Mouse (Mus musculus) midbrain, embryonic 13.5 days (tissue): ENCODE results near the gene Mocs3. TPM values are rescaled to one million over a fixed set of nuclear protein-coding genes. Genes with fewer than 3 reads are reported as not detected.

Source experiments
- ATAC-seq: fragments of 200-750 bp; cut with Nextera tagmentation; 2 replicates; pipeline ENCODE4 v1.8.0; 2017; ENCODE audit warnings: mild to moderate bottlenecking, moderate TSS enrichment, moderate library complexity
- H3K27ac ChIP-seq: fragments of 300-500 bp; sonication (generic); 2 replicates; pipeline ENCODE4 v1.5.1; 2015; ENCODE audit warnings: inconsistent platforms, mild to moderate bottlenecking, moderate library complexity
- H3K27me3 ChIP-seq: fragments of 300-500 bp; sonication (generic); 2 replicates; pipeline ENCODE4 v1.6.1; 2015; ENCODE audit warnings: mild to moderate bottlenecking, inconsistent platforms
- H3K36me3 ChIP-seq: fragments of 300-500 bp; sonication (generic); 2 replicates; pipeline ENCODE4 v1.6.1; 2015; ENCODE audit warnings: mild to moderate bottlenecking, inconsistent platforms
- H3K4me1 ChIP-seq: fragments of 300-500 bp; sonication (generic); replicated peaks from 2 replicates; pipeline ENCODE4 v1.6.1; 2015; ENCODE audit warnings: inconsistent platforms
- H3K4me2 ChIP-seq: fragments of 300-500 bp; sonication (generic); replicated peaks from 2 replicates; pipeline ENCODE4 v1.6.1; 2015; ENCODE audit warnings: moderate library complexity, mild to moderate bottlenecking, inconsistent platforms
- H3K4me3 ChIP-seq: fragments of 300-500 bp; sonication (generic); replicated peaks from 2 replicates; pipeline ENCODE4 v1.5.1; 2015; ENCODE audit warnings: mild to moderate bottlenecking, inconsistent platforms
- H3K9ac ChIP-seq: fragments of 300-500 bp; sonication (generic); replicated peaks from 2 replicates; pipeline ENCODE4 v1.6.1; 2015; ENCODE audit warnings: mild to moderate bottlenecking, inconsistent platforms
- H3K9me3 ChIP-seq: fragments of 300-500 bp; sonication (generic); 2 replicates; pipeline ENCODE4 v1.6.1; 2016; ENCODE audit warnings: mild to moderate bottlenecking, inconsistent platforms
- WGBS: fragments of 180-500 bp; shearing (Covaris S2); methylation state at CpG from one replicate; pipeline ENCODE4 v1.1.7; 2015; 5-methylcytosine and 5-hydroxymethylcytosine counted together
- polyA plus RNA-seq: library from polyadenylated mRNA; unstranded; fragments of >200 nt; fragmentation: Nextera tagmentation; extraction: Ambion mirVana; gene quantifications from 2 replicates; pipeline ENCODE4 v1.2.1, GENCODE M21; 2015

Mocs3 gene
- 6.0 and 8.7 TPM in 2 replicates for polyA plus RNA-seq

- Histone ChIP-seq H3K4me1 (peaks cover 49% of the 10 kb centered on the region), H3K27me3 (no peaks in the 10 kb centered on the region), H3K4me3 (peak within 1 kb of the TSS; percentile 100), H3K4me2 (peak within 1 kb of the TSS; percentile 100), H3K9me3 (no peaks in the 10 kb centered on the region), H3K27ac (peak within 1 kb of the TSS; percentile 90), H3K9ac (peak within 1 kb of the TSS; percentile 97), H3K36me3 (peaks cover 35% of the 10 kb centered on the region)
- under 1% methylated on average over 73 of the region's 73 CpGs for WGBS
- ATAC-seq = peak; percentile 89
Measured at GRCm38 (mm10) chr2:168230026-168230728, at the start of gene Mocs3, which contains the start of the genes Gm20716 and Dpm1. Gene Mocs3 (plus strand): TSS chr2:168230622. Gene Gm20716 (minus strand): TSS chr2:168230364. Gene Dpm1 (minus strand): TSS chr2:168230591.

GRCm38 (mm10) chr2:168191856-168192255, 38.6 kb upstream of the Mocs3 start:
- WGBS = 93% methylated on average over 2 of the region's 2 CpGs
- peaks cover 70% of the 10 kb centered on the region for H3K4me1 ChIP-seq
- no peak for ATAC-seq
- H3K4me3 ChIP-seq = no peak overlapping the region
- no peak overlapping the region for H3K9ac ChIP-seq
- no peaks in the 10 kb centered on the region for H3K9me3 ChIP-seq
- H3K4me2 ChIP-seq = no peak overlapping the region
- peaks cover 29% of the 10 kb centered on the region for H3K36me3 ChIP-seq
- no peak overlapping the region for H3K27ac ChIP-seq
- no peaks in the 10 kb centered on the region for H3K27me3 ChIP-seq

- H3K4me1 ChIP-seq = peaks cover 81% of the 10 kb centered on the region
- WGBS = 84% methylated on average over 2 of the region's 2 CpGs
Measured at GRCm38 (mm10) chr2:168193685-168194084, 36.7 kb upstream of the Mocs3 start.

GRCm38 (mm10) chr2:168195721-168196120, 34.7 kb upstream of the Mocs3 start:
- Histone ChIP-seq H3K36me3 (peaks cover 20% of the 10 kb centered on the region; the same call in 1 of the 2 replicates), H3K4me2 (peak overlapping the region; percentile 16; the same call in 1 of the 2 replicates), H3K27me3 (no peaks in the 10 kb centered on the region), H3K9ac (no peak overlapping the region), H3K27ac (no peak overlapping the region), H3K4me1 (peaks cover 86% of the 10 kb centered on the region), H3K4me3 (no peak overlapping the region), H3K9me3 (no peaks in the 10 kb centered on the region)
- no peak for ATAC-seq
- WGBS = 37% methylated on average over 2 of the region's 2 CpGs

More at GRCm38 (mm10) chr2:168193685-168194084, 36.7 kb upstream of the Mocs3 start:
- Histone ChIP-seq H3K27me3 (no peaks in the 10 kb centered on the region), H3K36me3 (peaks cover 23% of the 10 kb centered on the region; the same call in 1 of the 2 replicates), H3K9me3 (no peaks in the 10 kb centered on the region), H3K4me3 (no peak overlapping the region), H3K4me2 (no peak overlapping the region), H3K9ac (no peak overlapping the region), H3K27ac (no peak overlapping the region)
- no peak for ATAC-seq

- no peaks in the 10 kb centered on the region for H3K27me3 ChIP-seq
Measured at GRCm38 (mm10) chr2:168198421-168198820, 32.0 kb upstream of the Mocs3 start.

GRCm38 (mm10) chr2:168199476-168199875, 30.9 kb upstream of the Mocs3 start:
- H3K36me3 ChIP-seq = peaks cover 22% of the 10 kb centered on the region
- H3K4me2 ChIP-seq = peak overlapping the region; percentile 26
- H3K27ac ChIP-seq = no peak overlapping the region
- no peaks in the 10 kb centered on the region for H3K9me3 ChIP-seq
- no peak for ATAC-seq
- H3K4me3 ChIP-seq = peak overlapping the region; percentile 7; the same call in 1 of the 2 replicates
- peak overlapping the region; percentile 36; the same call in 1 of the 2 replicates for H3K9ac ChIP-seq
- peaks cover 81% of the 10 kb centered on the region for H3K4me1 ChIP-seq
- no peaks in the 10 kb centered on the region for H3K27me3 ChIP-seq
- 92% methylated on average over 4 of the region's 4 CpGs for WGBS

More at GRCm38 (mm10) chr2:168198421-168198820, 32.0 kb upstream of the Mocs3 start:
- H3K9ac ChIP-seq = no peak overlapping the region
- H3K4me2 ChIP-seq = 0 out of 2 replicates have a peak overlapping the region, but pooled peaks have one; percentile 6
- H3K4me1 ChIP-seq = peaks cover 84% of the 10 kb centered on the region
- 85% methylated on average over 1 of the region's 1 CpGs for WGBS
- H3K27ac ChIP-seq = no peak overlapping the region; the same call in 1 of the 2 replicates
- H3K9me3 ChIP-seq = no peaks in the 10 kb centered on the region
- ATAC-seq = no peak
- H3K4me3 ChIP-seq = no peak overlapping the region
- H3K36me3 ChIP-seq = peaks cover 18% of the 10 kb centered on the region

GRCm38 (mm10) chr2:168200014-168200691, 30.3 kb upstream of the Mocs3 start:
- Histone ChIP-seq H3K27me3 (no peaks in the 10 kb centered on the region), H3K27ac (no peak overlapping the region), H3K4me2 (0 out of 2 replicates have a peak overlapping the region, but pooled peaks have one; percentile 0), H3K36me3 (peaks cover 22% of the 10 kb centered on the region), H3K9ac (no peak overlapping the region), H3K9me3 (no peaks in the 10 kb centered on the region), H3K4me3 (no peak overlapping the region), H3K4me1 (peaks cover 81% of the 10 kb centered on the region)
- 87% methylated on average over 4 of the region's 5 CpGs for WGBS
- ATAC-seq = no peak

- H3K9me3 ChIP-seq = no peaks in the 10 kb centered on the region
- peak overlapping the region; percentile 99 for H3K4me3 ChIP-seq
- no peaks in the 10 kb centered on the region for H3K27me3 ChIP-seq
- WGBS = 92% methylated on average over 8 of the region's 8 CpGs
- no peak for ATAC-seq
- H3K9ac ChIP-seq = peak overlapping the region; percentile 100; the same call in 1 of the 2 replicates
- peaks cover 49% of the 10 kb centered on the region for H3K4me1 ChIP-seq
- peak overlapping the region; percentile 87 for H3K4me2 ChIP-seq
- H3K27ac ChIP-seq = no peak overlapping the region
- H3K36me3 ChIP-seq = peaks cover 17% of the 10 kb centered on the region
Measured at GRCm38 (mm10) chr2:168204476-168204999, 25.9 kb upstream of the Mocs3 start.

- Histone ChIP-seq H3K4me3 (peak overlapping the region; percentile 99), H3K9me3 (no peaks in the 10 kb centered on the region), H3K4me2 (peak overlapping the region; percentile 87), H3K27me3 (no peaks in the 10 kb centered on the region), H3K36me3 (peaks cover 21% of the 10 kb centered on the region), H3K9ac (peak overlapping the region; percentile 100), H3K27ac (peak overlapping the region; percentile 99), H3K4me1 (peaks cover 43% of the 10 kb centered on the region)
- peak; percentile 28 for ATAC-seq
- 3% methylated on average over 6 of the region's 6 CpGs for WGBS
Measured at GRCm38 (mm10) chr2:168205265-168205664, 25.2 kb upstream of the Mocs3 start.

- no peaks in the 10 kb centered on the region for H3K27me3 ChIP-seq
- H3K9me3 ChIP-seq = no peaks in the 10 kb centered on the region
- WGBS = under 1% methylated on average over 49 of the region's 49 CpGs
- H3K4me1 ChIP-seq = peaks cover 36% of the 10 kb centered on the region
- peak overlapping the region; percentile 99 for H3K27ac ChIP-seq
- H3K4me2 ChIP-seq = peak overlapping the region; percentile 87
- peak; percentile 40; the same call in 1 of the 2 replicates for ATAC-seq
- H3K9ac ChIP-seq = peak overlapping the region; percentile 100
- H3K36me3 ChIP-seq = peaks cover 28% of the 10 kb centered on the region
- H3K4me3 ChIP-seq = peak overlapping the region; percentile 99
Measured at GRCm38 (mm10) chr2:168205681-168206631, 24.5 kb upstream of the Mocs3 start.
